Mouse (Mus musculus) stomach, postnatal 0 days (tissue): Measurements from ENCODE around the gene Gsg1l. TPM values are rescaled to one million over a fixed set of nuclear protein-coding genes. Genes with fewer than 3 reads are reported as not detected.

Experiments used
- ATAC-seq: fragments of 200-750 bp; cut with Nextera tagmentation; 2 replicates; pipeline ENCODE4 v1.8.0; 2017; ENCODE audit not compliant: low FRiP score, low TSS enrichment
- DNase-seq: peaks from one replicate; pipeline ENCODE4 v3.0.0-alpha.2; 2016; ENCODE audit warnings: low spot score
- H3K27ac ChIP-seq: fragments of 300-500 bp; sonication (generic); replicated peaks from 2 replicates; pipeline ENCODE4 v1.5.1; 2014; ENCODE audit warnings: mild to moderate bottlenecking, control low read depth
- H3K27me3 ChIP-seq: fragments of 300-500 bp; sonication (generic); 2 replicates; pipeline ENCODE4 v1.6.1; 2014; ENCODE audit warnings: low read length; ENCODE audit not compliant: control insufficient read depth, insufficient read depth
- H3K36me3 ChIP-seq: fragments of 300-500 bp; sonication (generic); 2 replicates; pipeline ENCODE4 v1.6.1; 2014; ENCODE audit warnings: low read length, mixed read lengths; ENCODE audit not compliant: control insufficient read depth, insufficient read depth
- H3K4me1 ChIP-seq: fragments of 300-500 bp; sonication (generic); replicated peaks from 2 replicates; pipeline ENCODE4 v1.6.1; 2014; ENCODE audit warnings: antibody characterized with exemption; ENCODE audit not compliant: control insufficient read depth, insufficient read depth
- H3K4me2 ChIP-seq: fragments of 300-500 bp; sonication (generic); replicated peaks from 2 replicates; pipeline ENCODE4 v1.6.1; 2014; ENCODE audit warnings: low read depth, mild to moderate bottlenecking, control low read depth, moderate library complexity
- H3K4me3 ChIP-seq: fragments of 300-500 bp; sonication (generic); 2 replicates; pipeline ENCODE4 v1.5.1; 2014; ENCODE audit warnings: low read depth, low read length, control low read depth
- H3K9ac ChIP-seq: fragments of 300-500 bp; sonication (generic); 2 replicates; pipeline ENCODE4 v1.6.1; 2014; ENCODE audit warnings: mild to moderate bottlenecking, low read length, control low read depth, mixed read lengths
- H3K9me3 ChIP-seq: fragments of 300-500 bp; sonication (generic); 2 replicates; pipeline ENCODE4 v1.6.1; 2016; ENCODE audit warnings: low read length; ENCODE audit not compliant: control insufficient read depth
- CTCF ChIP-seq: IDR thresholded peaks from 2 replicates; pipeline ENCODE4 v1.5.1; 2016; ENCODE audit warnings: antibody characterized with exemption, low read depth, mild to moderate bottlenecking, moderate library complexity
- EP300 ChIP-seq: optimal IDR thresholded peaks from 2 replicates; pipeline ENCODE3; 2016; ENCODE audit warnings: antibody characterized with exemption
- WGBS: fragments of 180-500 bp; shearing (Covaris S2); extraction: QIAGEN DNeasy Blood & Tissue Kit; methylation state at CpG from one replicate; pipeline ENCODE4 v1.1.7; 2014; 5-methylcytosine and 5-hydroxymethylcytosine counted together
- polyA plus RNA-seq: library from polyadenylated mRNA; unstranded; fragments of >200 nt; fragmentation: Nextera tagmentation; extraction: Ambion mirVana; gene quantifications from 2 replicates; pipeline ENCODE4 v1.2.1, GENCODE M21; 2015

The Gsg1l gene
- polyA plus RNA-seq, 1 experiment from 2014 or later: 0.67 TPM

GRCm38 (mm10) chr7:126008139-126008788 lies 73.9 kb downstream of the Gsg1l start:
- no peak overlapping the region for H3K4me3 ChIP-seq
- H3K4me2 ChIP-seq: no peak overlapping the region
- H3K4me1 ChIP-seq: no peaks in the 10 kb centered on the region
- TF ChIP-seq EP300 (no peak), CTCF (no peak)
- no peak overlapping the region for H3K9ac ChIP-seq
- H3K27me3 ChIP-seq: no peaks in the 10 kb centered on the region
- no peak overlapping the region for H3K27ac ChIP-seq
- WGBS: 74% methylated on average over 4 of the region's 4 CpGs
- DNase-seq: no peak
- ATAC-seq: no peak
- no peaks in the 10 kb centered on the region for H3K9me3 ChIP-seq
- no peaks in the 10 kb centered on the region for H3K36me3 ChIP-seq

GRCm38 (mm10) chr7:126007132-126007910 lies 74.9 kb downstream of the Gsg1l start:
- H3K9me3 ChIP-seq: no peaks in the 10 kb centered on the region
- no peak for DNase-seq
- no peaks in the 10 kb centered on the region for H3K27me3 ChIP-seq
- no peak overlapping the region for H3K4me2 ChIP-seq
- no peak for ATAC-seq
- 73% methylated on average over 10 of the region's 10 CpGs for whole genome bisulfite sequencing
- no peak overlapping the region for H3K9ac ChIP-seq
- H3K36me3 ChIP-seq: no peaks in the 10 kb centered on the region
- TF ChIP-seq EP300: no peak
- TF ChIP-seq CTCF: no peak
- H3K4me3 ChIP-seq: no peak overlapping the region
- H3K4me1 ChIP-seq: no peaks in the 10 kb centered on the region
- no peak overlapping the region for H3K27ac ChIP-seq

GRCm38 (mm10) chr7:126005274-126005673 lies 76.9 kb downstream of the Gsg1l start:
- no peaks in the 10 kb centered on the region for H3K4me1 ChIP-seq
- no peak for ATAC-seq
- TF ChIP-seq EP300: no peak
- TF ChIP-seq CTCF: no peak
- H3K27ac ChIP-seq: no peak overlapping the region
- no peaks in the 10 kb centered on the region for H3K27me3 ChIP-seq
- WGBS: 55% methylated on average over 5 of the region's 5 CpGs
- H3K9ac ChIP-seq: no peak overlapping the region
- H3K9me3 ChIP-seq: no peaks in the 10 kb centered on the region
- no peaks in the 10 kb centered on the region for H3K36me3 ChIP-seq
- DNase-seq: no peak
- H3K4me3 ChIP-seq: no peak overlapping the region
- no peak overlapping the region for H3K4me2 ChIP-seq

- H3K4me2 ChIP-seq: no peak overlapping the region
- no peaks in the 10 kb centered on the region for H3K4me1 ChIP-seq
- no peak overlapping the region for H3K4me3 ChIP-seq
- ATAC-seq (no peak), DNase-seq (no peak)
- no peaks in the 10 kb centered on the region for H3K9me3 ChIP-seq
- H3K27ac ChIP-seq: no peak overlapping the region
- TF ChIP-seq EP300: no peak
- no peak for TF ChIP-seq CTCF
- H3K27me3 ChIP-seq: no peaks in the 10 kb centered on the region
- no peak overlapping the region for H3K9ac ChIP-seq
- 61% methylated on average over 5 of the region's 5 CpGs for WGBS
- no peaks in the 10 kb centered on the region for H3K36me3 ChIP-seq
Measured at GRCm38 (mm10) chr7:126001683-126002082, 80.5 kb downstream of the Gsg1l start.

- Histone ChIP-seq H3K27ac (no peak overlapping the region), H3K4me1 (no peaks in the 10 kb centered on the region), H3K27me3 (no peaks in the 10 kb centered on the region), H3K36me3 (no peaks in the 10 kb centered on the region), H3K9ac (no peak overlapping the region), H3K9me3 (no peaks in the 10 kb centered on the region), H3K4me2 (no peak overlapping the region), H3K4me3 (no peak overlapping the region)
- no peak for TF ChIP-seq CTCF
- no peak for TF ChIP-seq EP300
- DNase-seq (no peak), ATAC-seq (no peak)
- WGBS: 89% methylated on average over 3 of the region's 3 CpGs
Measured at GRCm38 (mm10) chr7:125999921-126000320, 82.3 kb downstream of the Gsg1l start.

GRCm38 (mm10) chr7:125996151-125996550 lies 86.1 kb downstream of the Gsg1l start:
- no peak overlapping the region for H3K27ac ChIP-seq
- DNase-seq (no peak), ATAC-seq (no peak)
- no peaks in the 10 kb centered on the region for H3K36me3 ChIP-seq
- TF ChIP-seq CTCF (no peak), EP300 (no peak)
- no peaks in the 10 kb centered on the region for H3K27me3 ChIP-seq
- no peak overlapping the region for H3K4me3 ChIP-seq
- no peaks in the 10 kb centered on the region for H3K4me1 ChIP-seq
- H3K9me3 ChIP-seq: no peaks in the 10 kb centered on the region
- WGBS: 96% methylated on average over 1 of the region's 1 CpGs
- no peak overlapping the region for H3K4me2 ChIP-seq
- H3K9ac ChIP-seq: no peak overlapping the region
